Mouse (Mus musculus): ENCODE data around the gene March8. TPM values are rescaled to one million over a fixed set of nuclear protein-coding genes. Genes with fewer than 3 reads are reported as not detected.
"Not testable (repeated sequence)": the region's sequence is repeated elsewhere in the genome, so short reads cannot be mapped to it uniquely, and the experiment has no call there.

The March8 gene
- total RNA-seq (2021), result 10 to 100 TPM; 57.3 to 58.9 TPM

- DNase-seq (ENCODE audit: extremely low spot score in 1 of 2, low spot score in 1 of 2), result peak; percentile 73 to 76
Observed at GRCm38 (mm10) chr6:116337835-116338501, at the start of gene March8. TSS of gene March8 (plus strand) at chr6:116338024.

DNA sequence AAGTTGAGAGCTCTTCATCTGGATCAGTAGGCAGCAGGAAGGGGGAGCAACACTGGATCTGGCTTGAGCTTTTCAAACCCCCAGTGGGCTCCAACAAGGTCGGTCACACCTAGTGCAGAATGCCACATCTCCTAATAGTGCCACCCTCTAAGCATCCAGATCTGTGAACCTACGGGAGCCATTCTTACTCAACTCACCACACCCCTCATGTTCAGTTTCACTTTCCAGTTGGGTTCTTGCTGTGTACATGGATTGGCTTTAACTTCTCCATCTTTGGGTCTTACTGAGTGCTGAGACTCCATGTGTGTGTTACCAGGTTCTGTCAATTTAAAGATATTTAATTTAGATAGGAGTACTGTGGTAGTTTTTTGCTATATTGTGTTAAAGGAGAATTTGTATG lies 26.4 kb upstream of the March8 start:
- DNase-seq (ENCODE audit: extremely low spot score in 1 of 2, low spot score in 1 of 2), result no peak

DNA sequence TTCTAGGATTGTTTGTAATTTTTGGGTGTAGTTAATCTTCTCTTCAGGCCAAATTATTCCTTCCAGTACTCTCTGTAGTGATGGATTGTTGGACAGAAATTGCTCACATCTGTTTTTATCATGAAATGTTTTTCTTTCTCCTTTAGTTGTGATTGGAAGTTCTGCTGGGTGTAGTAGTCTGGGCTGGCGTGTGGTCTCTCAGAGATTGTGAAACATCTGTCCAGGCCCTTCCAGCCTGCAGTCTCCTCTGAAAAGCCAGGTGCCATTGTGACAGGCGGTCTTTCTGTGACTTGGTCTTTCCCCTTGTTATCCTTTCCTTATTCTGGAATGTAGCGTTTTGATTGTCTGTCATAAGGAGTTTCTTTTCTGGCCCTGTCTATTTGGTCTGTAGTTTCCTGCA lies 18.6 kb upstream of the March8 start:
- no peak for DNase-seq (ENCODE audit: extremely low spot score in 1 of 2, low spot score in 1 of 2)

DNA sequence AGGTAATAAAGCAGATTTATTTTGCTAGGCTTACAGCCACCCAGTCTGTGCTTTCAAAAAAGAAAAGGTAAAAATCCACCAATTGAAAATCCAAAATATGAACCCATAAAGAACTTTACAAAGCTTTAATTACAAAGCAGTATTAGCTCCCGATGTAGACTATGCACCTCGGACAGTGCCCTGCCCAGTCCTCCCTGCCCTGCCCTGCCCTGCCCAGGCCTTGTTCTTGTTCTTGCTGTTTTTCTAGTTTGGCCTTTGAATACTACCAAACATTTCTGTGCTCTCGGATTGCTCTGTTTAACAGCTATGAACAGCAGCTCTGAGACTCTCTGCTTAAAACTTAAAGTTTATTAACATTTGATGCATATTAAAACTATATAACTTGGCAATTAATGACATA lies 11.2 kb upstream of the March8 start:
- no peak for DNase-seq (ENCODE audit: extremely low spot score in 1 of 2, low spot score in 1 of 2)

DNA sequence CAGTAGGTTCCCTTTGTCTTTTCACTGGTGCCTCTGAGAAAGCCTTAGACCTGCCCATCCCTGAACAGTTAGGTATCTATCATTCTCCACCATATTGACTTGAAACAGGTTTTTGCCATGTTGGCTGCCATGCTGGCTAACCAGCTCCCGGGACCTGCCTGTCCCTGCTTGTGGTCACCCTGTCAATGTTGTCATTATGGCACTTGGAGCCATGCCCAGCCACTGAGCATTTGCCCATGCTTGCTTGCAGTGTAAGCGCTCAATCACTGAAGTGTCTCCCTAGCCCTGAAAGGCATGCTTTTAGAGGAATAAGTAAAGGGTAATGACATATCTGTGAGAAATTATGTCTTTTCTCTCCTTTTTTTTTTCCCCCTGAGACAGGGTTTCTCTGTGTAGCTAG lies 6.4 kb upstream of the March8 start:
- no peak for DNase-seq (ENCODE audit: extremely low spot score in 1 of 2, low spot score in 1 of 2)

DNA sequence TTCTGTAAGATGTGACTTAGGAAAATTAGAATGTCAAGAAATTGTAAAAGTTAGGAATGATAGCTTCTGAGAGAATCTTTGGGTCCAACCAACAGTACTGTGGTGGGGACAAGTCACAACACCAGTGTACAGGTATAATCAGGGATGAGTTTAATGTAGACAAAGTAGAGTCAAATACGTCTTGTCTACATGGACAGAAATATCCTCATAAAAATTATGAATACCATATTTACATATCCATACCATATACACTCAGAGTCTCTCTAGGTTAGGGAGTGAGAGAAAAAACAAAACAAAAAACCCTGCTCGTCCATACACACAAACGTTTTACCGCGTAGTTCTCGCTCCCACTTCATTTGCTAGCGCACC lies 374 bp upstream of the March8 start:
- no peak for DNase-seq (ENCODE audit: extremely low spot score in 1 of 2, low spot score in 1 of 2)

GRCm38 (mm10) chr6:116338520-116338919 lies 696 bp downstream of the March8 start:
- no peak for DNase-seq (ENCODE audit: extremely low spot score in 1 of 2, low spot score in 1 of 2)

DNA sequence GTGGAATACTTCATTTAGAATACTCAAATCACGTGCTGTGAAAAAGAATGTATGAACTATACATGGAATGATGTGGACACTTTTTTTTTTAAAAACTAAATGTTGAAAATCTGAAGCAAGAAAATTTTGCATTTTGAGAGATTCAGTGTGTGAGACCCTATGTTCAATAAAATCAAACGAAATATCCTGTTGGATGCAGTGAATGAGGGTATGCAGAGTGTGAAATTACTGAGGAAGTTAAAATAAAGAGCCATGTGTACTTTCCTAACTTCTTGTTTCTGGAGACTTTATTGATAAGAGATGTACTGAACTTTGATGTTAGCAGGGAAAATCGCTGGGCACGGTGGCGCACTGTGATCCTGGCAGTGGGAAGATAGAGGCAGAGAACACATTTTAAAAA lies 1.3 kb downstream of the March8 start:
- DNase-seq (ENCODE audit: extremely low spot score in 1 of 2, low spot score in 1 of 2), result no peak

GRCm38 (mm10) chr6:116340521-116340920 lies 2.7 kb downstream of the March8 start:
- DNase-seq (ENCODE audit: extremely low spot score in 1 of 2, low spot score in 1 of 2), result no peak

DNA sequence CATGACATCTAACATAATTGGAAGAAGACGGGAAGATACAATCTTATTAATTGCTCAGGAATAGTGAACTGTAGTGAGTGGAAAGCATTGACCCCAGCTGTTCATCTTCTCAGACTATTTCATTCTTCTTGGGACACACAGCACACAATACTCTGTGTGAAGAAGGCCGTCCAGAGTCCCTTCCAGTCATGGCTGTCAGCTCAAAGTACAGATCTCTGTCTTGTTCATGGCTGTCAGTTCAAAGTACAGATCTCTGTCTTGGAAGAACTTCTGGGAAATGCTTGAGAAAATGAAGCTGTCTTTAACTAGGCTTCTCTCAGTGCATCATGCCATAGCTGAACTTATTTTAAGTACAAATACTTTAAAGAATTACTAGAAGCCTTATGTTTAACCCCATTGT lies 10.1 kb downstream of the March8 start:
- no peak for DNase-seq (ENCODE audit: extremely low spot score in 1 of 2, low spot score in 1 of 2)

GRCm38 (mm10) chr6:116349997-116350396 lies 12.2 kb downstream of the March8 start:
- DNase-seq (ENCODE audit: extremely low spot score in 1 of 2, low spot score in 1 of 2), result no peak

- no peak for DNase-seq (ENCODE audit: extremely low spot score in 1 of 2, low spot score in 1 of 2)
Observed at GRCm38 (mm10) chr6:116350643-116351042, 12.8 kb downstream of the March8 start.

GRCm38 (mm10) chr6:116351534-116351933 lies 13.7 kb downstream of the March8 start:
- no peak for DNase-seq (ENCODE audit: extremely low spot score in 1 of 2, low spot score in 1 of 2)

DNA sequence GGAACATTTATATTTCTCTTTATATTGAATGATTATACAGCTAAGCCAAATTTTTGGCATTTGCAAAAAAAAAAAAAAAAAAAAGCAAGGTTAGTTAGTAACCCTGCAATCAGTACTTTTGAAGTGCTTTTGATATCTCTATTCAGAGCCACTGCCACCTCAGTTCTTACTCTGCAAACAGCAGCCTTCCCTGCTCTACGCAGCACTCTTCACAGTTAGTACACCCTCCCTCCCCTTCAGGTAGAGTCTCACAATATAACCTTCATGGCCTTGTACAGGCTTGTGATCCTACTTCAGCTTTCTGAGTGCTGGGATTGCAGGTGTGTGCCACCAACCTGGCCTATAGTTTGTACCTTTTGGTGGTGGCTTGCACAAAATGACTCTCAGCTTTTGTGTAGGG lies 15.6 kb downstream of the March8 start:
- DNase-seq (ENCODE audit: extremely low spot score in 1 of 2, low spot score in 1 of 2), result no peak

DNA sequence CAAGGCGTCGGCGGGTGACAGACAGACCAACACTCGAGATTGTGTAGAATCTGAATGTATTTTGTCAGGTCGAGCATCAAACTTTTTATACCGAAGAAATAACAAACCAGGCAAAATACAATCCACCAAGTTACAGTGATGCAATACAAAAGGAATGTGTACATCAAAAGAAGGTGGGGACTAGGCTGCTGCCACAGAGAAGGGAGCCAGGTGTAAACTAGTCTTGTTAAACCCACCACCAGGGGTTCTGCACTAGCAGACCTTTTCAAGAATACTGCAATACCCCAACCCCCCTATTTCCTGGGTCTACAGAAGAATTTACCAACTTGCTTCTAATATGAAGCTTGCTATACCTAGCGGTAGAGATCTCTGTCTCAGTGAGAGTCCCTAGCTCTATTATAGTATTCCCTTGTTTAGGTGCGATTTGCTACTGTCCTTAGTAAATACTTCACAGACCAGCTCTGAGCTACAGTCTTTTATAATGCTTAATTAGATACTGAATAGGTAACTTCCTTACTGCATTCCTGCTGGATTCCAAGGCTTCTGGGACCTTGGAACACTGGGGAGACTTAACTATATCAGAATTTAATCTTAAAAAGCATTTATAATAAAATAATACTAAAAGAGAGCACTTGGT lies 18.6 kb downstream of the March8 start:
- not testable (repeated sequence) for DNase-seq (ENCODE audit: extremely low spot score in 1 of 2, low spot score in 1 of 2)

- DNase-seq (ENCODE audit: extremely low spot score in 1 of 2, low spot score in 1 of 2), result no peak
Observed at GRCm38 (mm10) chr6:116356948-116357325, 19.1 kb downstream of the March8 start.

DNA sequence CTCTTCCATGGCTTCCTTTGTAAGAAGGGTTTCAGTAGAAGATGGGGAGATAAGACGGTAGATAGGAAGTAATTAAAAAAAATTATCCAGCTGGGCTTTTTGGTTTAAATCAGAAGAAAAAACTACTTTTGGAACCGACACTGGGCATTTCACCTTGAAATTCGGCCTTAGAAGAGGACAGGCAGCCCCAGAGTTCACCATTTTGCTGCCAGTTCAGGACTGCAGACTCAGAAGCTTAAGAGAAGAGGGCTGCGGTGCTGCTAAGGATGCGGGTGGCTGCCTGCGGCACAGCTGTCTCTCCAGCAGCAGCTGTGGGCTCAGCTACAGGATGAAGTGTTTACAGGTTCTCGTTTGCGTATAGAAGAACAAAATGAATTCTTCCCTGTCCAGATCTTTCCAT lies 20.2 kb downstream of the March8 start:
- no peak for DNase-seq (ENCODE audit: extremely low spot score in 1 of 2, low spot score in 1 of 2)

- no peak for DNase-seq (ENCODE audit: extremely low spot score in 1 of 2, low spot score in 1 of 2)
Observed at GRCm38 (mm10) chr6:116359256-116359655, 21.4 kb downstream of the March8 start.

- DNase-seq (ENCODE audit: extremely low spot score in 1 of 2, low spot score in 1 of 2), result no peak
Observed at GRCm38 (mm10) chr6:116361463-116361862, 23.6 kb downstream of the March8 start.

GRCm38 (mm10) chr6:116361993-116362392 lies 24.2 kb downstream of the March8 start:
- DNase-seq (ENCODE audit: extremely low spot score in 1 of 2, low spot score in 1 of 2), result no peak

GRCm38 (mm10) chr6:116367971-116368370 lies 30.1 kb downstream of the March8 start:
- DNase-seq (ENCODE audit: extremely low spot score in 1 of 2, low spot score in 1 of 2), result no peak

GRCm38 (mm10) chr6:116369811-116370210 lies 32.0 kb downstream of the March8 start:
- DNase-seq (ENCODE audit: extremely low spot score in 1 of 2, low spot score in 1 of 2), result no peak
